Mouse (Mus musculus): ENCODE data around the gene Cabin1.
"Not testable (repeated sequence)": the region's sequence is repeated elsewhere in the genome, so short reads cannot be mapped to it uniquely, and the experiment has no call there.

Cabin1 gene

DNA sequence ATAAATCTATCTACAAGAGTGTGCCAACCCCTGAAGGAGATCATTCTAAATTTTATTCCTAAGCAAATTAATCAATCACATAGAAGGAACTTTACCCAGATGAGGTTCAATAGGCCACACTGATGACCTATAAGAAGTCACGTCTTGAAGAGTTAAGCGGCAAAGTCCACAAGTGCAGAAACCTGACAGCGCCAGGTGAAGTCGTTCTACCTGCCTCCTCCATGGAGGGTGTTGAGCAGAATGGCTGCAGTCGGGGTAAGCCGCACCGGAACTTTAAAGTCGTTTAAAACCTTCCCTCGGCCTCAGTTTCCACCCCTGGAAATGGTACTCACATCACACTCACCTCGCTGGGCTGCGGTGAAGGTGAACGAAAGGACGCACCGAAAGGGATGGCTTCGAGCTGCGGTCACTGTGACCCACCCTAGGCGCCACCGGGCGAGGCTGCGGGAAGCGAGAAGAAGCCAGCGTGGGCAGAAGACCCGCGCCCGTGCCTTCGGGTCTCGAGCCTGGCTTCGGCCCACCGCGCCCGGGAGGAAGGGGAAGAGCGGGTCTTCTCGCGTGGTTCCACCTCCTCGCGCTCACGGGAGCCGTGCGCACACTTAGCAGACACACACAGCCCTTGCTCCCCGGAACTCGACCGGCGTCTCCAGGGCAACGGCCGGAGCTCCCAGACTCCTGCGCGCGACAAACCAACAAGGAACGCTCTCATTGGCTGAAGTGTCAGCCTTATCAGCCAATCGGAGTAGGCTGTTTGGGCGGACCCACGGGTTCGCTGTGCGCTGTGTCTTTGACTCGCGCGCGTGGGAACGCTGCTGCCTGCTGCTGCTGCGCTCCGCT is at the start of gene Cabin1:
Gene Cabin1, minus strand, starts transcription at position 660 of the 837 bp plus-strand sequence.
- DNase-seq (ENCODE audit: low read depth): peak; percentile 98

DNA sequence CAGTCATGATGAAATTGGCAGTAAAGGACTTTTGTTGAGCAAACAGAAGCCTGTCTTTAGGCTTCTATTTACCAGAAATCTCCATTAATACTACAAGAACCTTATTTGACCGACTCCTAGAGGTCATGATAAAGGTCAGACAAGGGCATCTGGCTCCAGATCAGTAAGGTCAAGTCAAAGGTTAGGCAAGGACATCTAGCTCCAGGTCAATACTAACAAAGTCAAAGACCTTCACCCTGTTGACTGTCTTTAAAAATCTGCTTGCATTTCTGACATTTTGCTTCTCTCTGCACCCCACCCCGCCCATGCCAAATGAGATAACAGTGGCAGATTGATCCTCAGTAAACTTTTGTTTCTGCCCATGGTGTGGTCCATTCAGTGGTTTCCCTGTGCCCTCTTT is 40.1 kb upstream of the Cabin1 start:
- DNase-seq (ENCODE audit: low read depth): no peak

DNA sequence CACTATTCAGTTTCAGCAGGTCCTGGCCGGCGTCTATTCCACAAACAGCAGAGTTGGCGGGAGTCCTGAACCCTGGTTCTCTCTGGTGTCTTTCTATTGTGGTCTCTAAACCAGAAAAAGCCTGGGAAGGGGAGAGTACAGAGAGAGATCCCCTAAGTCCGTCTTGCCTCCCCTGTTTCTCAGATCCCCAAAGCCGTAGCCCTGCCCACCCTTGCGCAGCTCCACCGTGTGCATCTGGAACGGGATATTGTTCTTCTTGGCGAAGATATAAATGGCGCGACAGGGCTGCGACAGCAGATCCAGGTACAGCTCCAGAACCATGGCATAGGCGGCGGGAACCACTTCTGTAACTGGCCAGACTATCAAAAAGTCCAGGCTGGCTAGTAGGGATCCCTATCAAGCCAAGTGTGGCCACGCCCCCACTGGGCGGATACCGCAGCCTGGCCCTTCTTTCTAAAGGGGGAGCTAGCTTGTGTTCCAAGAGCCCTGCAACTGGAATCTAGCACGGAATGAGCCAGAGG is 34.1 kb upstream of the Cabin1 start, which contains the start of gene Gstt1:
Gene Gstt1, minus strand, starts transcription at position 409 of the 521 bp plus-strand sequence.
- peak; percentile 51 for DNase-seq (ENCODE audit: low read depth)

DNA sequence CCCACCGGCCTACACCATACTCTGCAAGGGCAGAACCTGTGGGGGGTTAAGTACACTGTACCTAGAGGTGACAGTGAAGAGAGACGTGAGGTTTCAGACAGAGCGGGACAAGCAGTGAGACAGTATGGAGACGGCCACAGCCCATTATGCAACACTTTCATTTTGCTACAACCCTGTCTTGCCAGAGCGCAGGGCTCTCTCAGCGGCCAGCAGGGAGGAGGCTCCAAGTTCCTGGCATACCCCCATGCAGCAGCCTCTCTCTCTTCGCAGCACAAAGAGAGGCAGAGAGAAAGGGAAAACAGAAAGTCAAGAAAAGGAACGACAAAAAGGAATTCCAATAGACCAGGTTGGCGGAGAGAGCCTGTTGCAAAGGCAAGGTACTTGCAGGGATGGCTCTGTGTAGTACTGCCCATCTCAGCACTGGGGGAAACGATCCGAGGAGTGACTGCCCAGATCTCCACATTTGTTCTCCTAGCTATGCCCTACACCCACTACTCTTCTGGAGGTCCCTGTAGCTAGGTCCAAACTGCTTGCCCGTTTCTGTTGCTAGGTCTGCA is 33.6 kb upstream of the Cabin1 start:
- no peak for DNase-seq (ENCODE audit: low read depth)

DNA sequence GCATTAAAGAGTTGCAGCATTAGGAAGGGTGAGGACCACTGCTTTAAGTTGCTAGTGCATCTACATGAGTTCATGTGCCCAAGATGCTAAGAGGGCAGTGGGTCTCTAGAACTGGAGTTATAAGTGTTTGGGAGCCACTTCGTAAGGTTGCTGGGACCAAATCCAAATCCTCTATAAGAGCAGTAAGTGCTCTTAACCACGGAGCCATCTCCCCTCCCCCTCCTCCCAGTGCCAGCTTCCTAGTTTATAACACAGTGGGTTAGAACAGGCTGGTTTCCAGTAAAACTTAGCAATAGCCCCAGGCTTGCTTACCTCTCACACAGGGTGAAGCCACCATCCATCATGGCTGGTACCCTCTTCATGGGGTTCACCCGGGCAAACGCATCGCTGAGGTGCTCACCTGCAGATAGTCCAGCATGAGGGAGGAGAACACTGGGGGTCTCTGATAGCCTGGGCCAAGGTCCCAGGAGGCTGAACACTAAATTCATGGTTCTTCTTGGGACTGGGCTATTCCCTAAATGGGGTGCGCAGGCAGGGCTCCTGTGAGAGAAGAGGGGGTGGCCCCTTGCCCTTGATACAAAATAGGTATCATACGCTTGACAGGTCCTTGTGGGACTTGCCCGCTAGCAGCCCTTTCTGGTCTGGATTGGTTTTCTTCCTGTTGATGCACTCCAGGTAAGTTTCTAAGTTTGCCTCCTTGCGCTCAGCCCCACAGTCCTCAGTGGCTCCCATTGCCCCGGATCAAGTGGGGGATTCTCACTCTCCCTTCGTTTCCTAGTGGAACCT is 32.8 kb upstream of the Cabin1 start:
- DNase-seq (ENCODE audit: low read depth): no peak

DNA sequence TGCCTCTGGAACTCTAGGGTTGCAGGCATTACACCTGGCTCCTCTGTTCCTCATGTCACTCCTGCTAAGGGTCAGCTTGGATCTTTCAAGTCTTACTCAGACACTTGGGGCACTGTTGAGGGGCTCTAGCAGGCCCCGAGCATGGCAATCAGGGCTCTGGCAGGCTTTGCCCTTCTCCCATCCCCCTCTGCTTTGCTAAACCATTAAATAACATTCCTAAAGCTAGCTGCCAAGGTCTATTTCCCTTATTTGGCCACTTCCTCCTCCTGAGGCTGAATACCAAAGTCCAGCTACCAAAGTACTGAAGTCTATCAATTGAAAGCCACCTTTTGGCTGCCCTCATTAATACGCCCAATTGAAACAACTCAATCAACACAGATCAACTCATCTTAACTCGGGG is 30.7 kb upstream of the Cabin1 start:
- no peak for DNase-seq (ENCODE audit: low read depth)

DNA sequence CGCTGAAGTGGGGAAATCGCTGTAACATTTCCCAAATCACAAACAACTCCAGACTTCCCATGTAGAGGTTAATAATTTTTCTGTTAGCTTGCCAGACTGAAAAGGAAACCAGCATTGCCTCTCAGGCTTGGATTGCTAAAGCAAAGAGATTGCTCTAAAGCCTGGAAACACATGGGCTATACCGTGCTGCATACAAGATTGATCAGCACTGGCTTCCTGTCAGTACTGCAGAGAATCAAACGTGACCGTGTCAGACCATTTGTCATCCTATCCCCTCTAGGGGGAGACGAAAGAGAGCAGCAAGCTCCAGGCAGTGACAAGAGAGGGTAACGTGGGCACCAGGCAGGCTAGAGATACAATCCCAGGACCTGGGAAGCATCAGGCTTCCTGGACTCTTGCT is 26.6 kb upstream of the Cabin1 start:
- no peak for DNase-seq (ENCODE audit: low read depth)

DNA sequence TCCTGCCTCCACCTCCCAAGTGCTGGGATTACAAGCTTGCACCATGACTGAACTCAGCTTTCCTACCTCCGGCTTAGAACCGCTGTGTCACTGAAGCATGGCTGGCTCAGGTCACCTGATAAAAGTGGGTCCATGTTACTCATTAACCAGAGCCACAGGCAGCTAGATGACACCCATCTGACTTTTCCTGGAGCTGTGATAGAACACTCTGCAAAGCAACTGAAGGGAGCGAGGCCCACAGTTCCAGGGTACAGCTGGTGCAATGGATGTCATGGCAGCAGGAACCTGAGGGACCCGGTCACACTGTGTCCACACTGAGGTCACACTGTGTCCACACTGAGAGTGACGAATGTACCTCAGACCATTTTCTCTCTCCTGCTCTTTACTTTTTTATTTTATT is 25.7 kb upstream of the Cabin1 start:
- DNase-seq (ENCODE audit: low read depth): no peak

DNA sequence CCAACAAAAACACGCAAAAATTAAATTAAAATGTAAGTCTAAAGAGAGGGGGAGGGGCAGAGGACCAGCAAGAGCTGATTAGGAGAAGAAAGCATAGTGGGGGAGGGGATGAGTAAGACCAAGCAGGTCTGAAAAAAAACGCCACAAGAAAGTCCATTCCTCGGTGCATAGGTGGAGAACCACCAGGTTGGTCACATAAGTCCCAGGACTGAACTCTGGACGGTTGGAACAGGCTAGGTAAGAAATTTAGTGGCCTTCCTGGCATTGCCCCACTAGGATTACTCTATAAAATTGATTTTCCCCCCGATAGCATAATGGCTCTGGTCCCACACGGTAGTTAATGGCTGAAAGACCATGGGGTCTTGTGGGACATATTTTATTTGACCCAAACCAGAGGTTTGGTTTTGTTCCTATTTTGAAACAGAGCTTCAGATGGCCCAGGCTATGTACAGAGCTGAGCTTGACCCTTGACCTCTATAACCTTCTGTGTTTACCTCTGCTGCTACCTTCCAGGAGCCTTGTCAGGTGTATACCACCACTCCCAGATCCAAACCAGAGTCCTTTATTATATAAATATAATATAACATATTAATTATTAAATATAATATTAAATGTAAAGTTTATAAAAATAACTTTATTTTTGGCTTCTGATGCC is 25.1 kb upstream of the Cabin1 start:
- DNase-seq (ENCODE audit: low read depth): no peak

DNA sequence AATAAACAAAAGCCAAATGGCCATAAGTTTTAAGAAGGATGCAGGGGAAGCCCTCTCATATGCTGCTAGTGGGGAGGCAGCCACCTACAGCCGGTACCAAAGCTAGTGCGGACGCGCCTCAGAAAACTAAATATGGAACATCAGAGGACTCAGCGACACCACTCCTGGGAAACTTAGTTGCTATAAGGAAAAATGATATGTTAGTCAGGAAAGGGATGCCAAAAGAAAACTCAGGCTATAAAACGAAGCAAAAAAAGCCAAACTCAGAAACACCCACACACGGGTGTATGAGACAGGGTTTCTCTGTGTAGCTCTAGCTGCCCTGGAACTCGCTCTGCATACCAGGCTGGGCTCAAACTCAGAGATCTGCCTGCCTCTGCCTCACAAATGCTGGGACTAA is 24.1 kb upstream of the Cabin1 start:
- DNase-seq (ENCODE audit: low read depth): no peak

DNA sequence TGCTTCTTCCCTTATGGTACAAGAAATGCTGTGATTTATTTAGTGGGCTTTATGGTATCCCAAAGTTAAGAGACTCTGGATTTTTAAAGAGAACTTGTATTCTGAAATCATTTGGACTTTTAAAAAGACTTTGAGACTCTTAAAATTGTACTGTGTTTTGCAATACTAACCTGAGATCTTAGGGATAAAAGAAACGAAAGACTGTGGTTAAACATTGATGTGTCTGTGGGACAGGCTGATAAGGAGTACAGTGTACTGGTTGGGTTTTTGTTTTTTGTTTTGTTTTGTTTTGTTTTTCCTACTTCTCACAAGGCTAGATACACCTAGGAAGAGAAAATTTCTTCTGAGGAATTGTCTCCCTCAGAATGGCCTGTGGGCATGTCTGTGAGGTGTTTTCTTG is 21.3 kb upstream of the Cabin1 start:
- DNase-seq (ENCODE audit: low read depth): no peak

DNA sequence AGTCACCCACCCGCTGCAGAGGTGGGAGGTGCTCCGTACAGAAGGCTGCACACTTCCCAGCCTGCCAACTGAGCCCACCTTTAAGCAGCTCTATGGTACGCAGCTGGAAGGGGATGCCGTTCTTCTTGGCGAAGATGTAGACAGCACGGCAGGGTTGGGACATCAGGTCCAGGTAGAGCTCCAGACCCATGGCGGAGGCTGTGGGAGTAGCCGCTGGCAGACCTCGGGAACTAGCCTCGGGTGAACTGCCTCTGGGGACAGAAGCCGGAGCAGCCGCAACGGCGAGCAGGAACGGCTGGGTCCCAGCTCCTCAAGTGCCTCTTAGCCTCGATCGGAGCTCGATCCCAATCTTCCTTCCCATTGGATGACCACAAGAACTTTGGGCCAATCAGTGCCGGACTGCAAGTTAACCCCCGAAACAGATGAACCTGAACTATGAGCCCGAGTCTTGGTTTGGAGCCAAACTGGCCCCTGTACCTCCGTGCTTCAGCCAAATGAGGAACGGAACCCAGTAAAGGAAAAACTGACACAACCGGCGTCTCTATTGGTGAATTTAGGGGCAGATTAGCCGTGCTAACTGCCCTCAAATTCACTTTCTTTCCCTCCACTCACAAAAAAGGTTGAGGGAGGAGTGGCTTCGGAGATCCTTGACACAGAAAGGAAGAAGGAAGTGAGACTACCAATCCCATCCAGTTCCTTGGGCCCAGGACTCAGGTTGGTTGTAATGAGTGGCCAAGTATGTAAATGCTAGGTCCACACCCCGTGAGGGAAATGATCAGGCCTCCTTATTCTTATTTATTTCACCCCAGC is 16.8 kb upstream of the Cabin1 start, which contains the start of the genes Gm20441 and Gstt3:
Gene Gm20441, minus strand, starts transcription at position 186 of the 810 bp plus-strand sequence.
Gene Gstt3, minus strand, starts transcription at position 646 of the 810 bp plus-strand sequence.
- no peak for DNase-seq (ENCODE audit: low read depth)

DNA sequence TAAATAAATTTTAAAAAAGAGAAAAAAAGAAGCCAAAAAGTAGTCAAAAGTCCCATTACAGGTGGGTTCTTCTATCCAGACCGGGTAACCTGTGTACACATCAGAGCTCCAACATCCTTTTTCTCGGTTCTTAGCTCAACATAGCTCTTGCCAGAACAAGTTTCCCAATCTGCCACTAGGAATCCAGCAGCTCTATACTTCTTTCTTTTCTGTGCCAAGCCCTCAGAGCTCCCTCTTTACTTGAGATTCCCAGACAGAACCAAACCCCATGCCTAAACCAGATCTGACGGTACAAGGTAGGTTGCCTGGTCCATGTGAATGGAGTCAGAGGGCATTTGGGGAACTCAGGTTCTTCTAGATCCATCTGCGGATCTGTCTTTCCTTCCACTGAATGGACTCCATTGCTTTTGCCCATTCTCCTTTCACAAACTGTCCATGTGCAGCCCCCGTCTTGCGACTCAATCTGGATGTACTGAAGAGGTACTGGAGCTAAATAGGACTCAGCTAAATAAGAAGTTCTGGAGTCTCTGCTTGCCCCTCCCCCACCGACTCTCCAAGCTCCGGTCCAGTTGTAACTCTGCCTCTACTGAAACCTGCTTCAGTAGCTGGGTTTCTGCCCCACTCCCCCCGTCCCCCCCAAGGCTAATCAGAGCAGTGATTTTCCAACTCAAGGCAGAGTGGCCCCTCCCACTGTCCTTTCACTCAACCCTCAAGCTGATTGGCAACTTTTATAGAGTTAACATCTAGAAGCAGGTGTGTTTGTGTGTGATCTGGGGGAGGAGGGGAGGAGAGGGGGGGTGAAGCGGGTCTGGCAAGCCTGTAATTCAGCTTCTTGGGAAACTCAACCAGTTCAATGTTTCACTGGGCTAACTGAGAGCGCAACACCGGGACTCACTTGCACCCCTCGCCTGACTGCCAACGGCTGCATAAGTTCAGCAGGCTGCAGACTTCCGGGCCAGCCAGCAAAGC is 15.3 kb upstream of the Cabin1 start:
- no peak for DNase-seq (ENCODE audit: low read depth)

DNA sequence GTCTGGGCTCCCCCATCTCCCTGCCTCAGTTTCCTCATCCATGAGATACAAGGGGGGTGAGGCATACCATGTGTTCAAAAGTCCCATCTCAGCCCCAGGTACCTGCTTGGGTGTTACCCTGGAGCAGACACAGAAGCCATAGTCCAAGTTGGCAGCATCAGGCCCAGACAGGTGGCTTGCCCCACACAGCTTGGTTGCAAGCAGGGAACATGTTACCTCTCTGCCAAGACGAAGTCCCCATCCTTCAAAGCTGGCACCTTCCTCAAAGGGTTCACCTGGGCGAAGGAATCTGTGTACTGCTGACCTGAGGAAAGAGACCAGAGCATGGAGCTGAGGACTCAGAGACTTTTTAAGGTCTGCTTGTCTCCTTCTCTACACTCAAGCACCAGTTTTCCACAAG is 13.7 kb upstream of the Cabin1 start:
- no peak for DNase-seq (ENCODE audit: low read depth)

DNA sequence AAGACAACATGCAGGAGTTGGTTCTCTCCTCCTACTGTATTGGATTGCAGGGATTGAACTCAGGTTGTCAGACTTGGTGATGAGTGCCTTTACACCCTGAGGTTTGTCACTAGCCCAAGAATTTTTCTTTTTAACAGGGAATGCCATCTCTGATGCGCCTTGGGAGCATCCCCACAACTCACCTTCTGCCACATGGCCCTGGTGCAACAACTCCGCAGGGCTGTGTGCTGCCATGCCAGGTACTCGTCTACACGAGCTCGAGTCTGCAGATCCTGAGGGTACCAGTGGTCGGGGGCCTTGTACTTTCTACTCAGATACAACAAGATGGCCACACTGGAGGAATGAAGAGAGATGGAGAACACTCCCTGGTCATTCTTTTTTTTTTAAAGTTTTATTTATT is 12.4 kb upstream of the Cabin1 start:
- DNase-seq (ENCODE audit: low read depth): no peak

DNA sequence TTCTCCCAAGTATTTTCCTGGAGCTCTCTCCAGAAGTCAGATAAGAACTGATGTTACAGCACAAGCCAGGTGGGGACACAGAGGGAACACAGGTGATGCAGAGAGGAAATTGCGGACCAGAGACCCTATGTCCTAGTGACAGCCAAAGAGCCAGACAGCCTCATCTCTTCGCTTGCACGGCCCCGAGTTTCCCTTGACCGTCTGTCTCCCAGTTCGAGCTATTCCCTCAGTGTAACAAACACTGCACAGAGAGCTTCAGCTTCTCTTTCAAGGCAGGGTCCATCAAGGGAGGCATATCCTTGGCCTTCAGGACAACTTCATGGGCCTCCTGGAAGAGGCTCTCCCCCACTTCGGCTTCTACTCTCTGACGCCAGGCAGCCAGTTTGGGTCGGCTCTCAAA is 10.4 kb upstream of the Cabin1 start:
- DNase-seq (ENCODE audit: low read depth): no peak

DNA sequence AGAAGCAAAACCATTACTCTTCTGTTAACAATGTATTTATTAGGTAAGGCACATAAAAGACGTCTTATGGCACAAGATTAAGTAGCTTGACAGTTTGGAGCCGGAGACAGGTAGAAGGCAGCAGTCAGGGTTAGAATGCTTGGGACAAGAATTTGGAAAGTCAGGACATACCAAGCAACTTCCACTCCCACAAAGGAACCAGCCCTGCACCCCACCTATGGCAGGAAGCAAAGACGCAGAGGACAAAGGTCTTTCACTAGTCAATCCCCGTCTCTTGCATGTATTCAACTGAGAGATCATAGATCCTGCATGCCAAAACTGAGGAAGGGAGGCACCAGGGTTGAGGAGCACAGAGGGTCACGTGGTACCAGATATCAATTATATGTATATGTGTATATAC is 10.0 kb upstream of the Cabin1 start:
- DNase-seq (ENCODE audit: low read depth): no peak

DNA sequence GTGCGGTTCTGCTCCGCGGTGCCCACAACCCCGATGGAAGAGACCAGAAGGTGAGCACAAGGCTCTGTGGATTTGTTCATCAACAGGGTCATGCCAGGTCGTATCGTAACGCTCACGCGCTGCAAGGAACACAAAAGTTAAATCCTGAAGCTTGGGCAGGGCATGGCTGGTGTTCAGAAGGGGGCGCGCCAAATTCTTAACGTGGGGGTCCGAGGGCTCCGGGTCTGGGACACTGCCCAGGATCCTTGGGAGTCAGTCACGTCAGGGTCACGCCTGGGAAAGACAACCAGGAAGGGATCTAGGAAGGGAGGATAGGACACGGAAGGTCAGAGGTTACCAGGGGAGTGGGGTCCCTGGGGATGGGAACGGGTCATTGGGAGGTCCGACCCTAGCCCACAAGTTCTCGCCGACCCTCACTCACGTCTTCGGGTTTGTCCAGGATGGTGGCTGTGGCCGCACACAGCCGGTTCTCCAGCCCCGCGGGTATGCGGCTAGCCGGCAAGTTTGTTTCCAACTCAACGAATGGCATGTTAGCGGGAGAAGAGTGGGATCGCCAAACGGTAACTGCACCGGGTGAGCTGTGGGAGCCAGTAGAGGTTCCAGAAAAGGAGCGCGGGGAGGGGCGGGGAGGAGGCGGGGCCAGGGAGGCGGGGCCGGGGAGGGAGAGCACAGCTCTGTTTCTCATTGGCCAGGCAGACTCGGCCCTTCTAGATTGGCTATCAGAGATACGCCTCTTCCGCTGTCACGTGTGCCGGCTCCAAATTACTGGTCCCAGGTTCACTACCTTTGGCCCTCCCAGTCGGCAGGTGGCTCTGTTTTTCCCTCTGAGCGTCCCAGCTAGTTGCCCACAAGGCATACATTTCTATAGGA is 8.9 kb upstream of the Cabin1 start, which contains the start of gene Ddt:
Gene Ddt, minus strand, starts transcription at position 620 of the 870 bp plus-strand sequence.
- DNase-seq (ENCODE audit: low read depth): peak; percentile 85

DNA sequence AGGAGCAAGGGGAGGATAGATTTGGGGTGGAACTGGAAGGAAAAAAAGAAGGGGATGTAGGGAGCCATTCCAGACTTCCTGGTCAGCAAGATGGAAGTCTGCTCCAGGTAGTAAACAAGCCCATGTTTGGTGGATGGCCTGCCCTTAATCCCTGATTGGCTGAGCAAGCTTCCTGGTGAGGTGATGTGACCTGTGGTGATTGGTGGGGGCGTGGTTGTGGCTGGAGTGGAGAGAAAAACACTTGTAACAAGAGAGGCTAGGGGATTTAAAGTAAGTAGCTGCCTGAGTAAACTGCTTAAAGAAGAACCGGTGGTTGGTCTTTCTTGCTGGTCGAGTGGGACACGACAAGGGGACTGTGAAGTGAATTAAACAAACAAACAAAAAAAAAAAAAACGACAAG is 3.6 kb upstream of the Cabin1 start:
- not testable (repeated sequence) for DNase-seq (ENCODE audit: low read depth)

All from c-Kit-positive CD71-positive TER-119-negative erythroid progenitor cells, embryonic 14.5 days (primary cell).